Mouse (Mus musculus): ENCODE measurements around the gene Rab5if.

DNA sequence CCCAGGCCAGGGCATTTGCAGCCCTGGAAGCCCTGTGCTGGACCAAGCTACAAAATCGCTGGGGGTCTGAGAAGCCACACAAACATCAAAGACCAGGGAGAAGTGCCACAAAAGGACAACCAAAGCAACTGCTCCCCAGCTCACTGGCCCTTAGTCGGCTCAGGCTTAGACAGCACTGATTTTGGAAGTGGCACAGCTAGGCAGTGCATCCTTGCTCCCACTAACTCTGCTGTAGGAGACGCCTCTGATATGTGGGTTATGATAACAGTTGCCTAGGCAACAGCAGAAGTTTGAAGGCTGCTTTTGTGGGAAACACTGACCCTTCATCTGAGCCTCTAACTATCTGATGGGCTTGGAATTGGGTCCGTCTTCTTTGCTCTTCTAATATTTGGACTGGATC is 36.3 kb downstream of the Rab5if start:
- TF ChIP-seq CTCF (IDR thresholded peaks at IDR 0.05; ENCODE audit: control insufficient read depth, insufficient read depth, insufficient replicate concordance, low read depth, low read length), result no peak
- no peak for TF ChIP-seq POLR2A (IDR thresholded peaks at IDR 0.05; ENCODE audit: control insufficient read depth, low read depth, low read length)

Measured in testis, adult 2 months (tissue).